Mouse (Mus musculus) megakaryocyte, adult 5-6 weeks (primary cell): Measurements from ENCODE around the gene Grin3a. TPM values are rescaled to one million over a fixed set of nuclear protein-coding genes. Genes with fewer than 3 reads are reported as not detected.

Source experiments
- total RNA-seq, 2 experiments: library from RNA; stranded (forward) in 1 of 2; stranded (reverse) in 1 of 2; fragments of 153-499, 151-499 nt in 1 of 2; fragments of 221-1000, 200-1000 nt in 1 of 2; gene quantifications; 2 replicates each; pipeline versions ENCODE4 v1.2.3 to v1.2.4; 2015 to 2017

Gene Grin3a
- total RNA-seq, 2 experiments from 2014 or later, result not detected

Other genes with a start within 250 kb of the Grin3a start
- not detected in 2 replicates for gene Tmem246, start 247.9 kb downstream of the Grin3a start, total RNA-seq (2015)
- gene Tmem246, start 247.9 kb downstream of the Grin3a start, total RNA-seq (2017), result not detected in 2 replicates
- gene Rnf20, start 213.7 kb downstream of the Grin3a start, total RNA-seq (2015), result 31.9 and 38.2 TPM in 2 replicates
- 107 and 137 TPM in 2 replicates for gene Rnf20, start 213.7 kb downstream of the Grin3a start, total RNA-seq (2017)
- not detected in 2 replicates for gene Ppp3r2, start 163.7 kb downstream of the Grin3a start, total RNA-seq (2015)
- gene Ppp3r2, start 163.7 kb downstream of the Grin3a start, total RNA-seq (2017), result not detected in 2 replicates